8 mouse cellular contexts compared by ENCODE assay signal in genomic region chr9:3403251-3404208, GRCm38 (mm10). TPM values are rescaled to one million over a fixed set of nuclear protein-coding genes. Genes with fewer than 3 reads are reported as not detected.
A peak's percentile ranks its signal among the peaks of the same experiment; 100 is the strongest.
DNase-seq lines count a peak whose midpoint lies in the region; ATAC-seq lines count a peak whose summit lies in the region.

Gene Cwf19l2, plus strand, starts transcription at chr9:3403592.

- H3K9ac ChIP-seq in hindbrain, embryonic 13.5 days = peak within 1 kb of the TSS; percentile 75

- ATAC-seq in hindbrain, embryonic 13.5 days (ENCODE audit: low FRiP score) = peak; percentile 96

- H3K4me3 ChIP-seq in hindbrain, embryonic 13.5 days = peak within 1 kb of the TSS; percentile 65

- peak within 1 kb of the TSS; percentile 60 for H3K27ac ChIP-seq in hindbrain, embryonic 13.5 days

- H3K36me3 ChIP-seq in hindbrain, embryonic 13.5 days = no peaks in the 10 kb centered on the region

- H3K27me3 ChIP-seq in hindbrain, embryonic 13.5 days = no peaks in the 10 kb centered on the region

- H3K4me2 ChIP-seq in hindbrain, embryonic 13.5 days = peak within 1 kb of the TSS; percentile 62

- peak; percentile 97 for DNase-seq in R1 (ENCODE audit: low read depth, low spot score)
- DNase-seq in cerebellum, postnatal 14 days = peak; percentile 84 to 88
- DNase-seq in frontal cortex, postnatal 14 days (ENCODE audit: low spot score in 2 of 2) = peak; percentile 75 to 79
- DNase-seq in layer of hippocampus, postnatal 25 days (ENCODE audit: extremely low spot score in 1 of 2, low spot score in 1 of 2) = peak; percentile 49 to 65
- DNase-seq in lung, postnatal 25 days (ENCODE audit: low spot score) = peak; percentile 94
- peak; percentile 94 for DNase-seq in retina, embryonic 14.5 days (ENCODE audit: low spot score)
- DNase-seq in thymus, postnatal 4 days = peak; percentile 76

- WGBS in hindbrain, embryonic 13.5 days = under 1% methylated on average over 28 of the region's 28 CpGs

- no peaks in the 10 kb centered on the region for H3K4me1 ChIP-seq in hindbrain, embryonic 13.5 days (replicated peaks)

- H3K9me3 ChIP-seq in hindbrain, embryonic 13.5 days = no peaks in the 10 kb centered on the region

RNA-seq across cellular contexts. Expression of gene Cwf19l2, which starts in this region (rescaled TPM):
- polyA plus RNA-seq in hindbrain, embryonic 13.5 days (2015; fragmentation: Nextera tagmentation; extraction: Ambion mirVana) = 11.9 and 13.5 TPM in 2 replicates
- 10 to 100 TPM; 14.0 to 20.6 TPM for total RNA-seq in layer of hippocampus, postnatal 25 days (2021)

Comparison
In these comparisons a context has a peak if more than half of its experiments do, and no peak if none do; other contexts are left out.
1. Peak in every context shown above with its lines: DNase-seq, ATAC-seq, H3K4me3 ChIP-seq and H3K27ac ChIP-seq.